Mouse (Mus musculus): ENCODE data around the gene Ttc24.

DNA sequence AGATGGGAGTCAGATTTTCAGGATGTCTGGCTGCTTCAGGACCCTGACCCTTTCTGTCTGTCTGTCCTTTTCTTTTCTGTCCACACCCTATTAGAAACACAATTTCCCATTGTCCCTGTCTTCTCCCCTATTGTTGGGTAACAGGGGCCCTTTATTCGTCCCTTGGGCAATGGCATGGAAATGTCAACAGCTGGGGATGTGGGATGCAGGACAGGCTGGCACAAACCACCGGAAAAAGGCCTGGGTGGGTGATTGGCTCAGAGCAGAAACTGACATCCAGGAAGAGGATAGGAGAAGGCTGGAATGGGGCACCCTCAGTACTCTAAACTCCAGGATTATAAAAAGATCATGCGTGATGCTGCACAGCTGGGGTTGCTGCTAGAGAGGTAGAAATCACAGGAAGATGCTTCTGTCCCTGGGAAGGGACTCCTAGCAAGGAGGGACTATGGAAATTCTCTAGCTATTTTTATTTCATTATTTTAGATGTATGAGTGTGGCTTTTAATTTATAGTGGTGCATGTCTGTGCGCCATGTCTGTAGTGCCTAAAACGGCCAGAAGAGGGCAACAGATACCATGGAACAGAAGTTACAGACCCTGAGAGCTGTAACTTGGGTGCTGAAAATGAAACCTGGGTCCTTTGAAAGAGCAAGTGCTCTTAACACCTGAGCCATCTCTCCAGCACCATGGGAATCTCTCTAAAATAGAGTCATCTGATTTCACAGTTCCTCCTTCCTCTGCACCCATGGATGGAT lies 50.5 kb downstream of the Ttc24 start, which contains the start of gene Hapln2:
- TF ChIP-seq CTCF (IDR thresholded peaks at IDR 0.05) (peak; percentile 70), EP300 (IDR thresholded peaks at IDR 0.05; ENCODE audit: insufficient read depth, low read depth, low read length) (no peak)

Data from heart, adult 2 months (tissue).